Mouse (Mus musculus): ENCODE data around the gene Gucd1.
"Not testable (repeated sequence)": the region's sequence is repeated elsewhere in the genome, so short reads cannot be mapped to it uniquely, and the experiment has no call there.

Gene Gucd1

DNA sequence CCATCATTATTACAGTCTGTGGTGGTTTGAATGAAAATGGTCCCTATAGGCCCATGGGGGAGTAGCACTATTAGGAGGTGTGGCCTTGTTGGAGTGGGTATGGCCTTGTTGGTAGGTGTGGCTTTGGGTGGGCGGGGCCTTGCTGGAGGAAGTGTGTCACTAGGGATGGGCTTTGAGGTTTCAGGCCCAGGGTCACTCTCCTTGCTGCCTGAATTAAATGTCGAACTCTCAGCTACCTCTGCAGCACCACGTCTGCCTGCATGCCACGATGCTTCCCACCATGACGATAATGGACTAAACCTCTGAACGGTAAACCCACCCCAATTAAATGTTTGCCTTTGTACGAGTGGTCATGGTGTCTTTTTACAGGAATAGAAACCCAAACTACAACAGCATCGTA, 123.0 kb downstream of the Gucd1 start:
- no peak for DNase-seq (ENCODE audit: low read depth, low spot score)

DNA sequence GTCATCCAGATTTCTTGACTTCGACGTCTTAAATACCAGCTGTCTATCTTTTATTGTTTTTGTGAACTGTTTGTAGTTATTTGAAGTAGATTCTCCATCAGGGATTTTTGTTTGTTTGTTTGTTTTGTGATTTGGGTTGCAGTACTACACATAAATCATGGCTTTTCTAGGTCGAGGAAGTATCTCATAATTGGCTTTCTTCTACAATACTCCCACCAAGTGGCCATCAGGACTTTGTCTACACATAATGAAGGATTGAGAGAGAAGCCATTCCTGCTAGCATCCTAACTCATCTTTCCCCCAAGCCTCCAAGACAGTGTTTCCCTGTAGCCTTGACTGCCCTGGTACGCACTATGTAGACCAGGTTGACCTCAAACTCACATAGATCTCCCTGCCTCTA, 126.9 kb downstream of the Gucd1 start:
- DNase-seq (ENCODE audit: low read depth, low spot score), result no peak

DNA sequence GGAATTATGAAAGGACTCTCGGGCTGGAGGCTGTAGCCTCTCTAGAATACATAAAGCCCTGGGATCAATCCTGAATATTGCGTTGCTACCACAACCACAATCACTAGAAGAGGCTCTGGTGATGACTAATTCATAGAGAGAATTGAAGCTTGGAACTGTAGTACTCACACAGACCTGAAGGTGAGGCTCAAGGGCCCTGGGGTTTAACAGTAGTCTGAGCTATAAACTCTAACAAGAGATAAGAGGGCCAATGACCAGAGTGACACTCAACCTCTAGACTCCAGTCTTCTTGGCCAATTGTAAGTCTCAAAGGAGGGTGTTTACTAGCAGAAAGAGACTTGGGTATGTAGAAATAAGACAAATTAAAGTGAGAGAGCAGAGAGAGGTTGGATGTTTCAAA, 127.6 kb downstream of the Gucd1 start:
- no peak for DNase-seq (ENCODE audit: low read depth, low spot score)

DNA sequence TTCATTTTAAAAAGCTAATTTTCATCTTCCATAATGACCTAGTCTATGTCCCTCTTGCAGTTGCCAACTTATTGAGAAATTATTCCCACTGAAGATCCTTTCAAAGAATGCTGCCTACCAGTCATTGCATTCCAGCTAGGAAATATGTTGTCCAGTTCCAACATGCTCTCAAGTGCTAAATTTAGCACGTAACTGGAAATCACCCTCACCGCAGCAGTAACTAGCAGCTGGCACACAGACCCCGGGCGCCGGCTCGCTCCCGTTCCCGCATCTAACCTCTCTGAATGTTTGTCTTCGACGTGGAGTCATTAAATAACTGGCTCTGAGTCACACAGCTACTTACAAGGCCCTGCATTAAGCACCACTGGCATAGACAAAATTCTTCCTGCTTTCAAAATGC, 139.1 kb downstream of the Gucd1 start:
- DNase-seq (ENCODE audit: low read depth, low spot score), result no peak

DNA sequence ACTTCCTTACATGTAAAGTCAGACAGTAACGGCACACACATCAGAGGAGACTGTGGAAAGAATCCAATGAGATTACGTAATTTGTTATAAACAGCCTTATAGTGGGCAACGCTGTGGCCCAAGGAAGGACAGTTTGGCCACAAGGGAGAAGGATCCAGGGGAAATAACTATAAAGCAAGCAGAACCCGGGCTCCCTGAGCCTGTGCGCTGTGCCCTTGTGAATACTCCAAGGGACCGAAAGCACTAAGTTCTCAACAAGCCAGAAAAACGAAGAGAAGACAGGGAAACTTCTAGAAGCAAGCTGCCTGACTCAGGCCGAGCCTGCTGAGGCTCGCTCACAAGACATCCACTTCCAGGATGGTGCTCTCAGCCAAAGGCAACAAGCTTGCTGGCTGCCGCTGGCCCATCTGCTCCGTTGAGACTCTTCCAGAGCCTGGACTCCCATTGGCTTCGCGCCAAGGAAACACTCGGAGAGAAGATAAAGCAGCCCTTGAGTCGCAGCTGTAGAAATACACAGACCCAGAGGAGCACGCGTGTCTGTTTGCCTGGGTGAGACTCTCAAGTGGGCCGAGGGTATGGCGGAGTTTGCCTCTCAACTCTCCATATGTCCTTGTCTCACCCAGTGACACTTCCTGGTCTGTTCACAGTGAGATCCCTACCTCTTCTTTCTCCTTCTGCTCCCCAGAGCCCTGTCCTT, 144.0 kb downstream of the Gucd1 start:
- DNase-seq (ENCODE audit: low read depth, low spot score), result not testable (repeated sequence)

DNA sequence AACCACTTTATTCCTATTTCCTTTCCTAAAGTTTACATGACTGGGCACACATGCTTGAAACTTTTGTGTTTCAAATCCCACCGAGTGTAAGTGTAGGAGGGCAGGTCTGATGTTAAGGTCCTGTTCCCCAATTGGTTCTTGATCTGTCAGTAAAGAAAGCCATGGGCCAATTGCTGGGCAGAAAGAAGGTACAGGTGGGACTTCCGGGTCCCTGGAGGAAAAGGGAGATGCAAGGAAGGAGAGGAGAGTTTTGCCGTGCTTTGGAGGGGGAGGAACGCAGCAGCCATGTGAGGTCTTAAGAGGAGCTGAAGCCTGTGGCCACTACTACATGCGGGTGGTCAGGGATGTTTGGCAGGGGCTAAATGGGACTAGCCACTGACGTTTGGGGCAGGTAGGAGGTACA, 152.5 kb downstream of the Gucd1 start:
- DNase-seq (ENCODE audit: low read depth, low spot score), result no peak

DNA sequence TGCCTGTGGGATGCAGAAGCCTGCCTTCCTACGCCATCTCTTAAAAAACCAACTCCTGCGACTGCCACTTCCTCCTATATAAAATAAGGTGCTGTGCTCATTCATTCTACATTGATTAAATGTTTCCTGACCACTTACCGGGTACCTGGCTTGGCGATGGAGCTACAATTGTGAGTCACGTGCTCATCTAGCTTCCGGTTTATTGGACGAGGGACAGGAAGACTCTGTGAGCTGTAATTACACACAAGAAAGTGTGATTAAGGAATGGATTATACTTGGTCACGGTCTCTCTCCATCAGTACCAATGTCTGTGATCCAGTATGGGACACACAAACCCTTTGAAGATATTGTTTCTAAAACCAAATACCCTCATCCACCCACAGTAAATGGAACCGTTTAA, 153.0 kb downstream of the Gucd1 start:
- no peak for DNase-seq (ENCODE audit: low read depth, low spot score)

DNA sequence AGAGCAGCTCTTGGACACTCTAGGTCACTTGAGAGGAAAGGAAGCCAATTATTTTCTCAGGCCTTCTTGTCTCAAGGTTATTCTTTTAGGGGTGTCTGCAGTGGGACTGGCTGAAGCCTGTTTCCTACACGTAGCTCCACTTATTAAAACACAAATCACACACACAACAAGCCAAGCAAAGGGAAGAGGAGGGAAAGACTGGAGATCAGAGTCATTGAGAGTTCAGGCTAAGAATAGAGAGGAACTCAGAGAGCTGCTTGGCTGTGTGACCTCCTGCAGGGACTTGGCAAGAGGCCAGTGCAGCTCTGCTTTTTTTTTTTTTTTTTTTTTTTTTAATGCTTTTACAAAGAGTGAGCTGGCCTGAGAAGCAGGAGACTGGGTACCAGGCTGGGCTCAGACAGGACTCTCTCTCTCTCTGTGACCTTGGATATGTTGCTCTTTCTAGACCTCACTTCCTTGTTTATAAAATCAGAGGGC, 153.5 kb downstream of the Gucd1 start:
- DNase-seq (ENCODE audit: low read depth, low spot score), result peak; percentile 16

DNA sequence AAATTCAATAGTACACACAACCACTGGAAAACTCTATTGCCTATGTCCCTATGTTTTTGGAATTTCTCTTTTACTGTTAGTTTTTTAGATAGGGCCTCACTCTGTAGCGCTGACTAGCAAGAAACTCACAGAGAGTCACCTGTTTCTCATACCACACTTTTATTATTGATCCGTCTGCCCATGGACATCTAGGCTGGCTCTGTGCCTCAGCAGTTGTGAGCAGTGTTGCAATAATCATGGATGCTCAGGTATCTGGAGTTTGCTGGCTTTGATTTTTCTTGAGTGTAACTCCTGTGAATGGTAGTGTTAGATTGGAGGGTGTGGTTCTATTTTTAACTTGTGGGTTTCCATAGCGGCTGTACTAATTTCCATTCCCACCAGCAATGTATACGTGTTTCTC, 162.4 kb downstream of the Gucd1 start:
- no peak for DNase-seq (ENCODE audit: low read depth, low spot score)

DNA sequence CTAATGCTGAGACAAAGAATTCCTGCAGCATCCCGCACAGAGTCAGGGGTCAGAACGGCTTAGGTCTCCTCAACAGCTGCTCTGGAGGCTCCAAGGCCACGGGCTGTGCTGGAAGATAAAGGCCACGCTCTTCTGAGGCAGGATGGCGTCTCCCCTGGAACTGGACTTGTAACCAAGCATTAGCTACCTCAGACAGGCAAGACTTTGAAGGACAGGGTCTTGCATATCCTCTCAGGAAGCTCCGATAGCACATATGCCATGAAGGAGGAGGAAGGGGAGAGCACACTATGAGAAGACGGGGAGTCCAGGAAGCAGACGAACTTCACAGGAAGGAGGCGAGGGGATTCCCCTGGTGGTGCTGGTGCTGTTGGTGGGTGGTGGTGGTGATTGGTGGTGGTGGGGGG, 163.9 kb downstream of the Gucd1 start:
- not testable (repeated sequence) for DNase-seq (ENCODE audit: low read depth, low spot score)

DNA sequence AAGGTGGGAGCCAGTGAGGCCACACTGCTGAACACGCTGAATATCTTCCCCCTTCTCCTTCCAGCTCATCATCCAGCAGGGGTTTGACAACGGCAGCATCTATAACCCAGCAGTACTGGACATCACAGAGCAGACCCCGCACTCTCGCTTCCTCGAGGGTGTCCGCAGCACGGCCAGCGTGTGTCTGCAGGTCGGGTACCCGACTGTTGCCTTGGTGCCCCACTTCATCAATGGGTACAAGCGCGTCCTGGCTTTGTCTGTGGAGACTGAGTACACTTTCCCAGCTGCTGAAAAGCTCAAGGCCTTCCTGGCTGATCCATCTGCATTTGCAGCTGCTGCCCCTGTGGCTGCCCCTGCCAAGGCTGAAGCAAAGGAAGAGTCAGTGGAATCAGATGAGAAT, 165.2 kb downstream of the Gucd1 start:
- DNase-seq (ENCODE audit: low read depth, low spot score), result no peak

DNA sequence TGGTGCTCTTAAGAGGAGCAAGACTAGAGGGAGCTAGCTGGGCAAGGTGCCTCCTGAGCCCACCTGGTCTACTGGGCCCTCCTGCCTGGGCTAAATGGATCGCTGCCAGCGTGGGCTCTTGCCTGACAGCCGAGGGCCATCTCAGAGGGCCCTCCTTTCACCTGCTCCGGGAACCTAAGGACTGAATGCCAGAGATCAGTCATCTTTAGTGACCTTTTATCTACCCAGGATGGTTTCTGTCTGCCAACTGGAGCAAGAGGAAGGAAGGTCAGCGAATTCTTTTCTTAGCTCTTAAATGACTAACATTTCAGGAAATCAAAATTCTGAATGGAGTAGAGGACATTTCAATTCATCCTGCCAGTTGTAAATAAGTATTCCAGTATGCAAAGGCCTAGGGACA, 167.2 kb downstream of the Gucd1 start:
- DNase-seq (ENCODE audit: low read depth, low spot score), result no peak

DNA sequence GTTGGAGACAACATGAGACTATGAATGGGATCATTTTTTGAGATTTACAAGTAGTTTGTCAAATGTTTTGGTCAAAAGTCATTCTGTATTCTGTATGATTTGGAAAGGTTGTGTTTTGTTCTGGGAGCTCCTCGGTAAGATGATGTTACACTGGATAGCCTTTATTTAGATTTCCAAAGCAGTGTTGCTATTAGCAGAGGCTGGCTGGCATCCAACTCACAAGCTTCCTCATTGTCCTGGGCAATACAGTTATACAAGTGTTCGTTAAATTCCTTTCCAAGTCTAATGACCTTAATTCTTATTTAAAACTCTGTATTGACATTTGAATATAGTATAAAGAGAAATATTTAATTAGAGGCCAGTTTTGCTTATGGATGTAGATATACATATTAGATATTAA, 172.5 kb downstream of the Gucd1 start:
- no peak for DNase-seq (ENCODE audit: low read depth, low spot score)

DNA sequence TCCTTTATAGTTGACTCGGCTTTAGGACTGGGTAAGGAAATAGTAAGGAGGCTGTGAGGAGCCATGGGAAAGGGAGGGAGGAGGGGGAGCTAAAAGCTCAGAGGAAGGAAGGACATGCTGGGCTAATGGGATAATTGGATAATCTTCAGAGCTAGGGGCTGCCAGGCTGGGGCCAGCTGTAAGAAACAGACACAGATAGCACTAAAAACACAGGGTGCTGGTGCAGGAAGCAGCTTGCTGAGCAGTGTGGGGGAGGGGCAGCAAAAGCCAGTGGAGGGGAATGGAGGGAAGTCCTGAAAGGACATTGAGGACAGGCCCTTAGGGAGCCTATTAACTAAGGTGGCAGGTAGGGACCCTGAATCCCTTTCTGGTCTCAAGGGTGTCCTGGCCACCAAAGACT, 173.2 kb downstream of the Gucd1 start:
- not testable (repeated sequence) for DNase-seq (ENCODE audit: low read depth, low spot score)

DNA sequence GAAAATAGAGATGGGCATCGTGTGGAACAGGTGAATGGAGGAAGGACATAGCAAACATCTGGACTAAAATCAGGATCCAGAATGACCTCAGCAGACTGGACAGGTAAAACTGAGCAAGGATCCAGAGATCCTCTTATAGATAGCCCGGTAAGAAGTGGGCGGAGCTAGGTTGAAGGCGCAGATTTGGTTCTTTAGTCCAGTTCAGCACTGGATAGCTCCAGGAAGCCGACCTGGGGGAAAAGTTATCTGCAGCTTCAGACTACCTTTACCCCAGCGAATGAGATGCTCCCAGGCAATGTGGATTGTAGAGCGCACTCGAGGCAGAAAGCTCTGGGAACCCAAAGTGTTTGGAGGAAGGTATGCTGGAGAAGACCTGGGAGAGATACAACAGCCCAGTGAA, 175.8 kb downstream of the Gucd1 start:
- DNase-seq (ENCODE audit: low read depth, low spot score), result no peak

DNA sequence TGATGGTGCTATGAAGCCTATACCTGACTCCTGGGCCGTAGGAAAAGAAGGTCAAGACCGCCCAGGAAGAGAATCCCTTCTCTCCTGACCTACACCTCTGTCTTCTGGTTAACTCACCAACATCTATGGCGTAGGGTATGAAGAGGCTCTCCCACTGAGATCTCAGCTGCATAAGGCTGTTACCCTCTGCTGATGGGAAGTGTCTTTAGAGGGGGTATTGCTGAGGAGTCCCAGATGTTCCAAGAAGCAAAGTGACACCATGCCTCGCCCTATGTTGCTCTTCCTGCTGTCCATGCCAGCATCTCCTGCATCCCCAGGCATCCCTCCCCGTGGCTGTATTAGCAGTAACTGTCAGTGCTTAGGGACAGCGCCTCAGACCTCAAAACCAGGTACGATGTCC, 178.4 kb downstream of the Gucd1 start:
- no peak for DNase-seq (ENCODE audit: low read depth, low spot score)

DNA sequence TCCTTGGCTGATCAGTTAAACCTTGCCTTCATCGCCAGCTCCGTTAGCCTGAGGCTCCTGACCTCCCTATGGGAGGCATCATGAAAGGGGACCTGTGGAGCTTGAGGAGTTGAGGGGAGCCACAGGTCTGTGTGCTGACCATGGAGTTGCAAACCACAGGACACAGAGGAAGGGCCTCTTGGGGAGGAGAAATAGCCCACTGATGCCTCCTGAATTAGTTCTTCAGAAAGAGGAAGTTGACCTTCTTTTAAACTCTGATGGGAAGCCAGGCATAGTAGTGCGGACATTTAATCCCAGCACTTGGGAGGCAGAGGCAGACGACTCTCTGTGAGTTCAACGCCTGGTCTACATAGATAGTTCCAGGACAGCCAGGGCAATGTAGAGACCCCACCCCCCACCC, 178.9 kb downstream of the Gucd1 start:
- no peak for DNase-seq (ENCODE audit: low read depth, low spot score)

DNA sequence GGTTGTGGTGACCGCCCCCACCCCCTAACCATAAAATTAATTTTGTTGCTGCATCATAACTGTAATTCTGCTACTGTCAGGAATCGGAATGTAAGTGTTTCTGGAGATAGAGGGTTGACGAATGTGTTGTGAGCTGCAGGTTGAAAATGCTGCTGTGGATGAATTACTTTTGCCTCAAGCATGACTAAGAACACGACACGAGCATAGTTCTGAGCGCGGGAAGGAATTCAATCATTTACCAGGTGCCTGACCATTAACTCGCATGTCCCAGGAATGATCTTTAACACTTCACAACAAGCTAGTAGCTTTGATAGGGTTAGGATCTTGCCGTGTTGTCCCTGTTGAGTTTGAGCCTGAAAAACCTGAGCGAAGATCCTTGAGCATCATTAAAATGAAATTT, 180.5 kb downstream of the Gucd1 start:
- DNase-seq (ENCODE audit: low read depth, low spot score), result no peak

DNA sequence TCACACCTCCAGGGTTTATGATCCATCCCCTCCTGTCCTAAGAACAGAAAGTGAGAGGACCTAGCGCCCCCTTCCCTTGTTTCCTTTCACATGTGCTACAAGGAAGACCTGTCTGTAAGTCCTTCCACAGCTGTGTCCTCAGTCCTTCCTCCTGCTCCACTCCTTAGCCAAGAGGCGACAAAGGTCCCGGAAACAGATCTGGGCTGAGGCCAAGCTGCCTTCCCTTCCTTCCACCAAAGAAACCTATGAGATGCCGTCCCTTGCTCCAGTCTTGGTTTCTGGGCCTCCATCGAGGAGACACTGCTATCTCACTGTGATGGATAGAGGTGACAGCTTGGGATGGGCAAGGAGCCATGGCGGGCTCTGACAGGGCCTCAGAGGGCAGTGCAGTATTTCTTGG, 182.7 kb downstream of the Gucd1 start:
- no peak for DNase-seq (ENCODE audit: low read depth, low spot score)

DNA sequence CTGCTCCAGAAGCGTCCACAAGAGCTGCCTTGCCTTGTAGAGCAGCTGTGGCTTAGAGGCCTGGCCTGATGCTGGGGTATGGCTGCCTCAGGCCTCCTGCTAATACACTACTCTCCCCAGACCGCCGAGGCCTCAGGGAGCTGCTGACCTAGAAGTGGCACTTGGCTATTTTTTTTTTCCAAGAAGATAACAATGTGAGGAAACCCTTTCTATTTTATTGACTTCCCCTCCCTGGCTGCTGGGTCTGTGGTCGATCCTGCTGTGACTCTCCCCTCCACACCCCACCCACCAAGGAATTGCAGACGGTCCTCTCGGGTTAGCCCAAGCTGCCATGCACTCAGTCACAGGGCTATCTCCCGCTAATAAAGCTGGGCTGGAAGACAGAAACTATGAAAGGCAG, 183.6 kb downstream of the Gucd1 start:
- no peak for DNase-seq (ENCODE audit: low read depth, low spot score)

DNA sequence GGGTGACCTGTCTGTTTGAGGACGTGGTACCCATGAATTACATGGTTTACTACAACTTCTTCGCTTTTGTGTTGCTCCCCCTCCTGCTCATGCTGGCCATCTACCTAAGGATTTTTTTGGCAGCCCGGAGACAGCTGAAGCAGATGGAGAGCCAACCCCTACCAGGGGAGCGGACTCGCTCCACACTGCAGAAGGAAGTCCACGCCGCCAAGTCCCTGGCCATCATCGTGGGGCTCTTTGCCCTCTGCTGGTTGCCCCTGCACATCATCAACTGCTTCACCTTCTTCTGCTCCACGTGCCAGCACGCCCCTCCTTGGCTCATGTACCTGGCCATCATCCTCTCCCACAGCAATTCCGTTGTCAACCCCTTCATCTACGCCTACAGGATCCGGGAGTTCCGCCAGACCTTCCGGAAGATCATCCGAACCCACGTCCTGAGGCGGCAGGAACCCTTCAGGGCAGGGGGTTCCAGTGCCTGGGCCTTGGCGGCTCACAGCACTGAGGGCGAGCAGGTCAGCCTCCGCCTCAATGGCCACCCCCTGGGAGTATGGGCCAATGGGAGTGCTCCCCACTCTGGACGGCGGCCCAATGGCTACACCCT, 184.5 kb downstream of the Gucd1 start:
- DNase-seq (ENCODE audit: low read depth, low spot score), result no peak

DNA sequence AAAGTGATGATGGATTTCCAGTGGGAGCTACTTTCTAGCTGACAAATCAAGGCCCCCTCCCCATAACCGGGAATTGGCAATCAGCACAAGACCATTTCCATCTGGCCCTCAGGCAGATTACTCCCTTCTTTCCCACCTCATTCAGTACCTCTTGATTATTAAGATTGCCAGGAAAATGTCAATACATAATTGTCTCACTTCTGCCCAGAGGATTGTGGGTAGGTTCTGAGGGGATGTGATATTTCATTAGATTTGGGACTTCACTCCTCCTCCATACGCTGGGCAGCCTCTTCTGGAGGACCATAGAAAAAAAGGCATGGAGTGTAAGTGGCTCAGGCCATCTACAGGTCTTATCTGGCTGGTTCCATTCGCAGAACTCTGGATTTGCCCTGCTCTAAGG, 185.5 kb downstream of the Gucd1 start:
- no peak for DNase-seq (ENCODE audit: low read depth, low spot score)

DNA sequence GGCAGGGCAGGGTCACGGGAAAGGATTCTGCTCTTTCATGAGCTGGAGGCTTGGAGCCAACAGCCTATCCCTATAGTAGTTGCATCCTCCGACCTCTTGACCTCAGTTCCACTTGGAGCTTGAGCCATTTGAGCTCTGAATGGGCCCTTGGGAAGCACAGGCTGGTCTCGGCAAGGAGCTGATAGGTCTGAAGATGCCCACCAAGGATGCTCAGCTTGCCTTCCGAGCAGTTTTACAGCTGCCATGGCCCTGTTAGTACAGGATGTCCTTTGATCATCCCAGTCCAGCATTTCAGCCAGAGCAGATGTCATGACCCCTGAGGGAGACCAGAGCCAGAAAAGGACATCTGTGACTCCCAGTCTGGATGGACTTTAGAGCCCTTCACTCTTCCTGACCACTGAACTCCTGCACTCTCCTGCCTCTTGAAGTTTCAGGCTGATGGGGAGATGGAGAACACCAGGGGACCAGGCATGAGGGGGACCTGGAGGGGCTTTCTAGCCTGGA, 189.5 kb downstream of the Gucd1 start:
- DNase-seq (ENCODE audit: low read depth, low spot score), result no peak

DNA sequence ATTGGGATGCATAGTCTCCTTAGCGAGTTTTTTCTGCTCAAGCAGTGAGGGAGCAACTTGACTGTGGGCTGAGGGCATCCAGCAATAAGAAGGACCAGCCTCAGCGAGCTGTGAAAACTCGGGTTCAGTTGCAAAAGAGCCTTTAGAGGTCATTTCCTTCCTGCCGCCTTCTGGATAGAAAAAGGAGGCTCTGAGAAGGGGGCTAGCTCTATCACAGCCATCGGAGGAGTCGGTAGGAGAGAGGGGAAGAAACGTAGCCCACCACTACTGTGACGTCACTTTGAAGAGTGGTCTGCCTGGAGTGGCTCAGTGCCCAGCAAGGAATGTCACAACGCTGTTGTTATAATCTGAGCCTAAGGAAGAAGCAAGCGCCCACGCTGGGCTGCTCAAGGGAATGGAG, 190.7 kb downstream of the Gucd1 start:
- DNase-seq (ENCODE audit: low read depth, low spot score), result no peak

Measured in brain, embryonic 18.5 days (tissue).